Mouse (Mus musculus): ENCODE data around the gene Bpifb1.
A peak's percentile ranks its signal among the peaks of the same experiment; 100 is the strongest.
"Not testable (repeated sequence)": the region's sequence is repeated elsewhere in the genome, so short reads cannot be mapped to it uniquely, and the experiment has no call there.

The Bpifb1 gene

DNA sequence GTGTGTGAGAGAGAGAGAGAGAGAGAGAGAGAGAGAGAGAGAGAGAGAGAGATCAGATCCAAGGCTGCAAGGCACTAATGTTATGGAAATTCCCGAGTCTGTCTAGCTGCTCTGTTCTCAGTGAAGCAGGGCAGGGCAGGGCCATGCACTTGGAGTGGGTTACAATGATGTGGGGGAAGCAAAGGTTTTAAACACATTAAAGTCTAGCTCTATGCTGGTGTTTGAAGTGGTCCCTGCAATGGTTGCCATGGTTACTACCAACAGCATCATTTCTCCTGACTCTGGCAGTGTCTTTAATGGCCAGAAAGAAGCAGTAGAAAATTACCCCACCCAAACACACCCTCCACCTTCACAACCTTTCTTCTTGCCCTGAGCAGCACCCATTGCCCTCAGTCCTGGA is 20.5 kb downstream of the Bpifb1 start:
- no peak for DNase-seq (ENCODE audit: low read depth, low spot score)

DNA sequence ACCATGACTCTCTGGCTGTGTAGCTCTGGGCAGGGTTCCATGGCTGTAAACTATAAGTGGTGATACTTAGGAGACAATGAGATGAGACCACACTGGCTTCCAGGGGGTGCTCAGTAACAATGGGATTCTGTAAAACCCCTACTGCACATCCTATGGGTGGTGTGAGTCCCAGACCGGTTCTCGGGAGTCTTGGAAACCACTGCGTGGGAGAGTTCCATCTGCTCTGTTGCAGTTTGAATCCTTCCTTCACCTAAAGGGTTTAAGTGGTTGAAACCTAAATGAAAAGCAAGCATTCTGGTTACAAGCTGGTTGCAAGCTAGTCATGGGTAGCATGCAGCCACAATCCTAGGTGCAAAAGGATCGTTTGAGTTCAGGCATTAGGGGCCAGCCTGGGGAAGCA is 21.3 kb downstream of the Bpifb1 start:
- no peak for DNase-seq (ENCODE audit: low read depth, low spot score)

DNA sequence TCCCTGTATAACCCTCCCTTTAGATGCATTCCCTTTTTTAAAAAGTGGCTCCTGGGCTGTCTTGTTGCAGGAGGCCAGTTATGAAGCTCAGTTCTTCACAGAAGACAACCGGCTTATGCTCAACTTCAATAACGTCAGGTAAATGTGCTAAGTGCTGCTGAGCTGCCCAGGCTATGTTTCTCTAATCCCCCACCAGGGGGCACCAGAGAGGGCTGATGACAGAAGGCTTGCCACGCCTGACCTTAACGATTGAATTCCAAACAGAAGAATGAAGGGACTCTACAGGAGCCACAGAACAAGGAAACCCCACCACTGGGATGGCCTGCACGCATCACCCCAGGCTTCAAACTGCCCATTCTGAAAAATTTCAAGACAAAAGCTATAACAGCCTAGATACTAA is 24.6 kb downstream of the Bpifb1 start:
- DNase-seq (ENCODE audit: low read depth, low spot score): peak; percentile 74

GRCm38 (mm10) chr2:154219950-154220349 is 29.3 kb downstream of the Bpifb1 start:
- no peak for DNase-seq (ENCODE audit: low read depth, low spot score)

- DNase-seq (ENCODE audit: low read depth, low spot score): peak; percentile 18
Observed at GRCm38 (mm10) chr2:154223265-154223916, 32.8 kb downstream of the Bpifb1 start, which contains the start of gene Bpifb5. Gene Bpifb5, plus strand, starts transcription at chr2:154223742.

GRCm38 (mm10) chr2:154223917-154224273 is 33.3 kb downstream of the Bpifb1 start:
- DNase-seq (ENCODE audit: low read depth, low spot score): no peak

DNA sequence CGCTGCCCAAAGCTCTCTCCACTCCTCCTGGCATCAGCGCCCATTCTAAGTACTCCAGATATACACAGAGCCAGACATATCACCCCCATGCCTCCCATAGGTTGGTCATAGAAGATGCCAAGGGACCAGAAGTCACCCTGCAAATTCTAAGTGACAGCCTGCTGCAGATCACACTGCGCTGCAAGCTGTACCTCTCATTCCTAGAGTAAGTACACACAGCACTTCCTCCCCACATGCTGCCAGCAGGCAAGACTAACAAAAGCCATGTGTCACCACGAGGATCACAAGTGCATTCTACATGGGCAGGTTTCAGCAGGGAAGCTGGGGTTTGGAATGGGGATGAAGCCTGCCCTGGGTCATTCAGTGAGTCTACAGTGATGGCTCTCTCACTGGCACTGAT is 36.4 kb downstream of the Bpifb1 start:
- DNase-seq (ENCODE audit: low read depth, low spot score): peak; percentile 13

GRCm38 (mm10) chr2:154227830-154228229 is 37.2 kb downstream of the Bpifb1 start:
- no peak for DNase-seq (ENCODE audit: low read depth, low spot score)

DNA sequence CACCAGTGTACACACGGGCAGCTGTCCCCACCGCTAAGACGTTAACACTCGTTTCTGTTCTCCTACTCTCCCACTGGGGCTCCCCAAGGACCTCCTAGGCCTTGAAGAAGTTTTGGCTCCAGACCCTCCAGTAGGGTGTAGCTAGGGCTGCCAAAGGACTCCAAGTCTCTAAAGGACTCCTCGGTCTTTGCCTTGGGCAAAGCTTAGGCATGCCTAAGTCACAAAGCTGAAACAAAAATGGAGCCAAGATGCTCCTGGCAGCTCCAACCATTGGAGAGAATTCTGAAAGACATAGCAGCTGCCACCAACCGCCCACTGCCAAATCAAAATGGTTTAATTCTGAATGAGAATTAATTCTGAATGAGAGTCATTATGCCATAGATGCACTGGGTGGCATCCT is 42.8 kb downstream of the Bpifb1 start:
- DNase-seq (ENCODE audit: low read depth, low spot score): no peak

- DNase-seq (ENCODE audit: low read depth, low spot score): no peak
Observed at GRCm38 (mm10) chr2:154240771-154241170, 50.2 kb downstream of the Bpifb1 start.

GRCm38 (mm10) chr2:154242726-154243125 is 52.1 kb downstream of the Bpifb1 start:
- not testable (repeated sequence) for DNase-seq (ENCODE audit: low read depth, low spot score)

GRCm38 (mm10) chr2:154243356-154244036 is 52.9 kb downstream of the Bpifb1 start:
- DNase-seq (ENCODE audit: low read depth, low spot score): no peak

GRCm38 (mm10) chr2:154245322-154245721 is 54.7 kb downstream of the Bpifb1 start:
- no peak for DNase-seq (ENCODE audit: low read depth, low spot score)

DNA sequence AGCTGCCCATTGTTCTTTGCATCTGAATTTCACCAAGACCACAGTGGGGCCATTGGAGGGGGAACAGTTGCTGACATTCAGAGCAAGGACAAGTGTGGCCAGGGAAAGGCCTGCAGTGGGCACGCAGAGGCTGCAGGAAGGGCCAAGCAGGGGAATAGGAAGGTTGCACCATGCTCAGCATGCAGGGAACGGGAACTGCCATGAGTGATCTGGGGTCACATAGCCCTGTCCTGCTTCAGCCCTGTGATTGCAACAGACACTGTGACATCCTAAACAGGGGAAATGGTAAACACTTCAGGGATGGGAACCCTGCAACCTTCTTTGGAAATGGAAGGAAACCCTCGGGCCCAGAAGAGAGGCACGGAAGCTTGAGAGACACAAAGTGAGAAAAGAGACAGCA is 64.6 kb downstream of the Bpifb1 start:
- not testable (repeated sequence) for DNase-seq (ENCODE audit: low read depth, low spot score)

- DNase-seq (ENCODE audit: low read depth, low spot score): no peak
Observed at GRCm38 (mm10) chr2:154255770-154256169, 65.2 kb downstream of the Bpifb1 start.

- not testable (repeated sequence) for DNase-seq (ENCODE audit: low read depth, low spot score)
Observed at GRCm38 (mm10) chr2:154257554-154257953, 66.9 kb downstream of the Bpifb1 start, which contains the start of gene Bpifb9a. Gene Bpifb9a, plus strand, starts transcription at chr2:154257854.

- DNase-seq (ENCODE audit: low read depth, low spot score): not testable (repeated sequence)
Observed at GRCm38 (mm10) chr2:154264397-154264796, 73.8 kb downstream of the Bpifb1 start.

Measured in forelimb bud, embryonic 11.5 days (tissue).